Mouse (Mus musculus) embryonic facial prominence, embryonic 11.5 days (tissue): Measurements from ENCODE around the gene Zfp287. TPM values are rescaled to one million over a fixed set of nuclear protein-coding genes. Genes with fewer than 3 reads are reported as not detected.

ENCODE experiments used
- ATAC-seq: fragments of 200-750 bp; cut with Nextera tagmentation; replicated peaks from 2 replicates; pipeline ENCODE4 v1.8.0; 2017; ENCODE audit warnings: low read depth; ENCODE audit not compliant: insufficient number of reproducible peaks, low FRiP score, low TSS enrichment
- DNase-seq: peaks from one replicate; pipeline ENCODE4 v3.0.0-alpha.2; 2015; ENCODE audit warnings: low spot score
- H3K27ac ChIP-seq: fragments of 300-500 bp; sonication (generic); replicated peaks from 2 replicates; pipeline ENCODE4 v1.5.1; 2014; ENCODE audit warnings: mild to moderate bottlenecking, low read depth, low read length, control low read depth
- H3K27me3 ChIP-seq: fragments of 300-500 bp; sonication (generic); 2 replicates; pipeline ENCODE4 v1.6.1; 2014; ENCODE audit warnings: mild to moderate bottlenecking, low read length, moderate library complexity, mixed read lengths; ENCODE audit not compliant: control insufficient read depth, insufficient read depth
- H3K36me3 ChIP-seq: fragments of 300-500 bp; sonication (generic); replicated peaks from 2 replicates; pipeline ENCODE4 v1.6.1; 2014; ENCODE audit warnings: low read depth, mild to moderate bottlenecking, low read length, moderate library complexity, mixed read lengths; ENCODE audit not compliant: control insufficient read depth, insufficient read depth
- H3K4me1 ChIP-seq: fragments of 300-500 bp; sonication (generic); 2 replicates; pipeline ENCODE4 v1.6.1; 2014; ENCODE audit warnings: low read length, mixed read lengths; ENCODE audit not compliant: control insufficient read depth, insufficient read depth
- H3K4me2 ChIP-seq: fragments of 300-500 bp; sonication (generic); 2 replicates; pipeline ENCODE4 v1.6.1; 2014; ENCODE audit warnings: low read depth, mild to moderate bottlenecking, control low read depth, low read length, moderate library complexity
- H3K4me3 ChIP-seq: fragments of 300-500 bp; sonication (generic); 2 replicates; pipeline ENCODE4 v1.5.1; 2014; ENCODE audit warnings: low read depth, low read length, control low read depth
- H3K9ac ChIP-seq: fragments of 300-500 bp; sonication (generic); replicated peaks from 2 replicates; pipeline ENCODE4 v1.6.1; 2014; ENCODE audit warnings: mild to moderate bottlenecking, control low read depth, low read length
- H3K9me3 ChIP-seq: fragments of 300-500 bp; sonication (generic); replicated peaks from 2 replicates; pipeline ENCODE4 v1.6.1; 2016; ENCODE audit warnings: mild to moderate bottlenecking, low read length, inconsistent platforms, mixed read lengths; ENCODE audit not compliant: control insufficient read depth
- WGBS: fragments of 180-500 bp; shearing (Covaris S2); extraction: QIAGEN DNeasy Blood & Tissue Kit; methylation state at CpG from one replicate; pipeline ENCODE4 v1.1.7; 2014; 5-methylcytosine and 5-hydroxymethylcytosine counted together
- polyA plus RNA-seq: library from polyadenylated mRNA; unstranded; fragments of >200 nt; fragmentation: Nextera tagmentation; extraction: Ambion mirVana; gene quantifications from 2 replicates; pipeline ENCODE4 v1.2.1, GENCODE M21; 2014

The Zfp287 gene
- 11.6 and 11.9 TPM in 2 replicates for polyA plus RNA-seq

GRCm38 (mm10) chr11:62731311-62732021, at the start of gene Zfp287:
Gene Zfp287, minus strand, starts transcription at chr11:62731905.
- WGBS, result under 1% methylated on average over 46 of the region's 48 CpGs
- Histone ChIP-seq H3K4me1 (no peaks in the 10 kb centered on the region), H3K9me3 (no peaks in the 10 kb centered on the region), H3K27me3 (no peaks in the 10 kb centered on the region), H3K36me3 (no peaks in the 10 kb centered on the region; the same call in 1 of the 2 replicates), H3K27ac (peak within 1 kb of the TSS; percentile 44; the same call in 1 of the 2 replicates), H3K4me2 (peak within 1 kb of the TSS; percentile 68), H3K9ac (peak within 1 kb of the TSS; percentile 72), H3K4me3 (peak within 1 kb of the TSS; percentile 76)
- ATAC-seq (peak; percentile 99), DNase-seq (peak; percentile 97)

- WGBS, result 96% methylated on average over 7 of the region's 7 CpGs
- H3K4me3 ChIP-seq, result no peak overlapping the region
- peaks cover 33% of the 10 kb centered on the region for H3K36me3 ChIP-seq
- DNase-seq (no peak), ATAC-seq (no peak)
- peaks cover 16% of the 10 kb centered on the region for H3K9me3 ChIP-seq
- H3K4me2 ChIP-seq, result no peak overlapping the region
- no peak overlapping the region for H3K27ac ChIP-seq
- no peak overlapping the region for H3K9ac ChIP-seq
- H3K4me1 ChIP-seq, result no peaks in the 10 kb centered on the region
- H3K27me3 ChIP-seq, result no peaks in the 10 kb centered on the region
Observed at GRCm38 (mm10) chr11:62776510-62776909, 44.8 kb upstream of the Zfp287 start.

- DNase-seq, result no peak
- no peak overlapping the region for H3K27ac ChIP-seq
- H3K4me1 ChIP-seq, result no peaks in the 10 kb centered on the region
- no peak overlapping the region for H3K4me3 ChIP-seq
- H3K27me3 ChIP-seq, result no peaks in the 10 kb centered on the region
- no peak for ATAC-seq
- no peak overlapping the region for H3K9ac ChIP-seq
- H3K9me3 ChIP-seq, result no peaks in the 10 kb centered on the region
- no peak overlapping the region for H3K4me2 ChIP-seq
- WGBS, result 71% methylated on average over 9 of the region's 9 CpGs
- H3K36me3 ChIP-seq, result no peaks in the 10 kb centered on the region
Observed at GRCm38 (mm10) chr11:62760755-62761457, 29.2 kb upstream of the Zfp287 start.

- WGBS, result 90% methylated on average over 11 of the region's 11 CpGs
- H3K9ac ChIP-seq, result no peak overlapping the region
- H3K36me3 ChIP-seq, result no peaks in the 10 kb centered on the region
- no peaks in the 10 kb centered on the region for H3K27me3 ChIP-seq
- no peak overlapping the region for H3K27ac ChIP-seq
- no peak for ATAC-seq
- no peak for DNase-seq
- no peaks in the 10 kb centered on the region for H3K9me3 ChIP-seq
- H3K4me2 ChIP-seq, result no peak overlapping the region
- H3K4me1 ChIP-seq, result no peaks in the 10 kb centered on the region
- H3K4me3 ChIP-seq, result no peak overlapping the region
Observed at GRCm38 (mm10) chr11:62758491-62758890, 26.8 kb upstream of the Zfp287 start.

- ATAC-seq, result no peak
- WGBS, result 80% methylated on average over 6 of the region's 6 CpGs
- no peak for DNase-seq
Observed at GRCm38 (mm10) chr11:62757906-62758305, 26.2 kb upstream of the Zfp287 start.

GRCm38 (mm10) chr11:62757143-62757507, 25.4 kb upstream of the Zfp287 start:
- Histone ChIP-seq H3K9ac (no peak overlapping the region), H3K4me1 (no peaks in the 10 kb centered on the region), H3K27ac (no peak overlapping the region), H3K36me3 (no peaks in the 10 kb centered on the region), H3K27me3 (no peaks in the 10 kb centered on the region), H3K4me2 (peak overlapping the region; percentile 13; the same call in 1 of the 2 replicates), H3K4me3 (0 out of 2 replicates have a peak overlapping the region, but pooled peaks have one; percentile 5), H3K9me3 (no peaks in the 10 kb centered on the region)
- ATAC-seq (peak; percentile 16; the same call in 1 of the 2 replicates), DNase-seq (no peak)
- 11% methylated on average over 7 of the region's 7 CpGs for WGBS

More at GRCm38 (mm10) chr11:62757906-62758305, 26.2 kb upstream of the Zfp287 start:
- no peak overlapping the region for H3K27ac ChIP-seq
- H3K27me3 ChIP-seq, result no peaks in the 10 kb centered on the region
- no peak overlapping the region for H3K4me2 ChIP-seq
- no peaks in the 10 kb centered on the region for H3K4me1 ChIP-seq
- H3K9ac ChIP-seq, result no peak overlapping the region
- no peaks in the 10 kb centered on the region for H3K36me3 ChIP-seq
- H3K4me3 ChIP-seq, result no peak overlapping the region
- no peaks in the 10 kb centered on the region for H3K9me3 ChIP-seq

- peak; percentile 97 for DNase-seq
- Histone ChIP-seq H3K9ac (no peak overlapping the region), H3K4me3 (0 out of 2 replicates have a peak overlapping the region, but pooled peaks have one; percentile 2), H3K4me2 (peak overlapping the region; percentile 13; the same call in 1 of the 2 replicates), H3K27me3 (no peaks in the 10 kb centered on the region), H3K9me3 (no peaks in the 10 kb centered on the region), H3K36me3 (no peaks in the 10 kb centered on the region), H3K27ac (no peak overlapping the region), H3K4me1 (no peaks in the 10 kb centered on the region)
- ATAC-seq, result peak; percentile 100
- WGBS, result 8% methylated on average over 36 of the region's 36 CpGs
Observed at GRCm38 (mm10) chr11:62756456-62757142, 24.9 kb upstream of the Zfp287 start.
